Mouse (Mus musculus): Measurements from ENCODE around the gene Zyg11b.

DNA sequence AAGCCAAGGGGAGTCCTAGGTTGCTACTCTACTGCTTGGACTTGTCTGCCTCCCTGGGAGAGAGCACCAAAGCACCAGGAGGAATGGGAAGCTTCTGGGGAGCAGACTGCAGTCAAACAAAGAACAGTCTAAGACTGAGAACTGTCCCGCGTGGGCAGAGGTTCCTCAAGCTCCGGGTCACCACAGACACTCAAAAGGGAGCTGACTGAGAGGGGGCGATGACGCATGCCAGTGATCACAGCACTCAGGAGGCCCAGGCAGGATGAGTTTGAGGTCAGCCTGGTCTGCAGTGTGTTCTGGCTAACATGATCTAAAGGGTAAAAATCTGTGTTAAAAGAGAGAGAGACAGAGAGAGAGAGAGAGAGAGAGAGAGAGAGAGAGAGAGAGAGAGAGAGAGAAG is 13.1 kb upstream of the Zyg11b start:
- TF ChIP-seq CTCF (IDR thresholded peaks at IDR 0.05) (no peak), EP300 (IDR thresholded peaks at IDR 0.05) (no peak)

Data from lung, postnatal 0 days (tissue).